Comparison of ENCODE assay signal across 10 mouse cellular contexts in genomic region chr11:69119446-69120155, GRCm38 (mm10). TPM values are rescaled to one million over a fixed set of nuclear protein-coding genes. Genes with fewer than 3 reads are reported as not detected.
DNase-seq lines count a peak whose midpoint lies in the region; ATAC-seq and TF ChIP-seq lines count a peak whose summit lies in the region.
"Had no signal": no experiment of that assay in that cellular context is flagged by ENCODE, and none has a peak within 500 bp of the region (broad histone marks: within the 10 kb centered on the region; RNA-seq: fewer than 3 reads in every experiment).

No protein-coding gene starts in this region.

- no peak overlapping the region for H3K27ac ChIP-seq in neural tube, embryonic 11.5 days (ENCODE audit: low read depth, low read length)
- H3K27ac ChIP-seq in limb, embryonic 15.5 days, result no peak overlapping the region
- no peak overlapping the region for H3K27ac ChIP-seq in stomach, embryonic 16.5 days (ENCODE audit: low read length)
- no peak overlapping the region for H3K27ac ChIP-seq in cerebellum, adult 2 months (ENCODE audit: insufficient read depth, low read length)

- H3K9ac ChIP-seq in neural tube, embryonic 11.5 days (ENCODE audit: low read length), result no peak overlapping the region
- no peak overlapping the region for H3K9ac ChIP-seq in limb, embryonic 15.5 days
- peak overlapping the region; percentile 65; the same call in 1 of the 2 replicates for H3K9ac ChIP-seq in stomach, embryonic 16.5 days (ENCODE audit: low read length)

- no peaks in the 10 kb centered on the region for H3K36me3 ChIP-seq in neural tube, embryonic 11.5 days (ENCODE audit: control insufficient read depth, insufficient read depth, low read length)
- no peaks in the 10 kb centered on the region for H3K36me3 ChIP-seq in limb, embryonic 15.5 days
- H3K36me3 ChIP-seq in stomach, embryonic 16.5 days (ENCODE audit: control insufficient read depth, insufficient read depth, low read length), result no peaks in the 10 kb centered on the region

- TF ChIP-seq POLR2A in cerebellum, adult 2 months (IDR thresholded peaks at IDR 0.05; ENCODE audit: borderline replicate concordance, insufficient read depth, low read length), result no peak

- H3K4me1 ChIP-seq in neural tube, embryonic 11.5 days (ENCODE audit: control insufficient read depth, insufficient read depth, low read length), result peaks cover 16% of the 10 kb centered on the region
- H3K4me1 ChIP-seq in limb, embryonic 15.5 days, result peaks cover 49% of the 10 kb centered on the region
- H3K4me1 ChIP-seq in stomach, embryonic 16.5 days (ENCODE audit: control insufficient read depth, insufficient read depth, low read length), result peaks cover 21% of the 10 kb centered on the region
- no peaks in the 10 kb centered on the region for H3K4me1 ChIP-seq in cerebellum, adult 2 months (ENCODE audit: control insufficient read depth, insufficient read depth, low read length)

- H3K4me2 ChIP-seq in neural tube, embryonic 11.5 days (ENCODE audit: low read depth), result peak overlapping the region; percentile 90
- peak overlapping the region; percentile 97 for H3K4me2 ChIP-seq in limb, embryonic 15.5 days
- peak overlapping the region; percentile 95 for H3K4me2 ChIP-seq in stomach, embryonic 16.5 days (ENCODE audit: low read depth, low read length)

- 17% methylated on average over 14 of the region's 14 CpGs for WGBS in neural tube, embryonic 11.5 days
- WGBS in limb, embryonic 15.5 days, result 34% methylated on average over 14 of the region's 14 CpGs
- 49% methylated on average over 14 of the region's 14 CpGs for WGBS in stomach, embryonic 16.5 days
- 72% methylated on average over 14 of the region's 14 CpGs for WGBS in cerebellum, adult 2 months

- no peak for ATAC-seq in neural tube, embryonic 11.5 days (ENCODE audit: insufficient read depth, low FRiP score, low TSS enrichment)
- ATAC-seq in limb, embryonic 15.5 days (ENCODE audit: insufficient number of reproducible peaks, low FRiP score, low TSS enrichment, low read depth), result no peak
- no peak for ATAC-seq in stomach, embryonic 16.5 days (ENCODE audit: insufficient read depth, low FRiP score)
- ATAC-seq: activated CD4-positive, CD25-positive, alpha-beta regulatory T cell, adult 4 months had no signal

- TF ChIP-seq CTCF in cerebellum, adult 2 months (IDR thresholded peaks at IDR 0.05; ENCODE audit: borderline replicate concordance, insufficient read depth, low read depth, low read length), result no peak

- no peaks in the 10 kb centered on the region for H3K9me3 ChIP-seq in neural tube, embryonic 11.5 days (ENCODE audit: control insufficient read depth, low read length)
- no peaks in the 10 kb centered on the region for H3K9me3 ChIP-seq in limb, embryonic 15.5 days
- no peaks in the 10 kb centered on the region for H3K9me3 ChIP-seq in stomach, embryonic 16.5 days (replicated peaks; ENCODE audit: control insufficient read depth, low read length)

- peak; percentile 57 for DNase-seq in cerebellum, adult 9-10 months
- DNase-seq in cerebellum, postnatal 14 days, result no peak
- DNase-seq in neural tube, embryonic 11.5 days (ENCODE audit: low spot score), result no peak
- DNase-seq in neural tube, embryonic 10.5 days (ENCODE audit: extremely low spot score, low spot score), result no peak
- no peak for DNase-seq in cerebellum, adult 2 months
- no peak for DNase-seq in urinary bladder, postnatal 25 days (ENCODE audit: low spot score)
- DNase-seq: kidney, postnatal 10 days had no signal

- peak overlapping the region; percentile 32 for H3K4me3 ChIP-seq in neural tube, embryonic 11.5 days (ENCODE audit: low read depth, low read length)
- peak overlapping the region; percentile 82 for H3K4me3 ChIP-seq in limb, embryonic 15.5 days
- peak overlapping the region; percentile 57 for H3K4me3 ChIP-seq in stomach, embryonic 16.5 days (replicated peaks; ENCODE audit: low read length)
- H3K4me3 ChIP-seq in cerebellum, adult 2 months (replicated peaks; ENCODE audit: insufficient read depth, low read depth, low read length), result no peak overlapping the region

- H3K27me3 ChIP-seq in neural tube, embryonic 11.5 days (ENCODE audit: control insufficient read depth, insufficient read depth, low read length), result peaks cover 18% of the 10 kb centered on the region
- 0 out of 2 replicates have a peak, but pooled peaks cover 2% of the 10 kb centered on the region for H3K27me3 ChIP-seq in limb, embryonic 15.5 days
- no peaks in the 10 kb centered on the region for H3K27me3 ChIP-seq in stomach, embryonic 16.5 days (ENCODE audit: control insufficient read depth, insufficient read depth, low read length)
- H3K27me3 ChIP-seq in cerebellum, adult 2 months (ENCODE audit: control insufficient read depth, insufficient read depth, low read length), result no peaks in the 10 kb centered on the region

RNA-seq across cellular contexts. Expression of gene Hes7, which starts 0.6 kb away (rescaled TPM):
- polyA plus RNA-seq in neural tube, embryonic 11.5 days (2014; fragmentation: Nextera tagmentation; extraction: Ambion mirVana), result 0.33 TPM in 1 of 2 replicates, not detected in the other
- polyA plus RNA-seq in limb, embryonic 15.5 days (2015; fragmentation: Nextera tagmentation; extraction: Ambion mirVana), result 0.58 and 0.68 TPM in 2 replicates
- 0.40 and 0.69 TPM in 2 replicates for polyA plus RNA-seq in stomach, embryonic 16.5 days (2015; fragmentation: Nextera tagmentation; extraction: Ambion mirVana)
- 0.44 and 0.59 TPM in 2 replicates for polyA plus RNA-seq in cerebellum, adult 2 months (2012; rRNA removed)
- polyA plus RNA-seq: activated CD4-positive, CD25-positive, alpha-beta regulatory T cell, adult 4 months had no signal

RNA-seq across cellular contexts. Expression of gene 9130213A22Rik, which starts 2.8 kb away (rescaled TPM):
- polyA plus RNA-seq in neural tube, embryonic 11.5 days (2014; fragmentation: Nextera tagmentation; extraction: Ambion mirVana), result 0.24 TPM in 1 of 2 replicates, not detected in the other
- polyA plus RNA-seq in limb, embryonic 15.5 days (2015; fragmentation: Nextera tagmentation; extraction: Ambion mirVana), result 0.40 and 0.49 TPM in 2 replicates
- polyA plus RNA-seq in stomach, embryonic 16.5 days (2015; fragmentation: Nextera tagmentation; extraction: Ambion mirVana), result 0.27 and 0.61 TPM in 2 replicates
- 1.3 and 1.4 TPM in 2 replicates for polyA plus RNA-seq in cerebellum, adult 2 months (2012; rRNA removed)
- polyA plus RNA-seq: activated CD4-positive, CD25-positive, alpha-beta regulatory T cell, adult 4 months had no signal

RNA-seq across cellular contexts. Expression of gene Aloxe3, which starts 6.1 kb away (rescaled TPM):
- polyA plus RNA-seq in neural tube, embryonic 11.5 days (2014; fragmentation: Nextera tagmentation; extraction: Ambion mirVana), result 0.08 and 0.66 TPM in 2 replicates
- polyA plus RNA-seq in limb, embryonic 15.5 days (2015; fragmentation: Nextera tagmentation; extraction: Ambion mirVana), result 11.7 and 14.9 TPM in 2 replicates
- polyA plus RNA-seq in stomach, embryonic 16.5 days (2015; fragmentation: Nextera tagmentation; extraction: Ambion mirVana), result 2.0 and 5.4 TPM in 2 replicates
- polyA plus RNA-seq in cerebellum, adult 2 months (2012; rRNA removed), result 10.8 and 16.0 TPM in 2 replicates

RNA-seq across cellular contexts. Expression of gene Per1, which starts 24.6 kb away (rescaled TPM):
- 10.7 and 10.9 TPM in 2 replicates for polyA plus RNA-seq in neural tube, embryonic 11.5 days (2014; fragmentation: Nextera tagmentation; extraction: Ambion mirVana)
- 24.3 and 28.9 TPM in 2 replicates for polyA plus RNA-seq in limb, embryonic 15.5 days (2015; fragmentation: Nextera tagmentation; extraction: Ambion mirVana)
- polyA plus RNA-seq in stomach, embryonic 16.5 days (2015; fragmentation: Nextera tagmentation; extraction: Ambion mirVana), result 21.8 and 22.3 TPM in 2 replicates
- 34.4 and 37.2 TPM in 2 replicates for polyA plus RNA-seq in cerebellum, adult 2 months (2012; rRNA removed)

RNA-seq across cellular contexts. Expression of gene Vamp2, which starts 31.3 kb away (rescaled TPM):
- polyA plus RNA-seq in neural tube, embryonic 11.5 days (2014; fragmentation: Nextera tagmentation; extraction: Ambion mirVana), result 112 TPM in 2 replicates
- 95.0 and 103 TPM in 2 replicates for polyA plus RNA-seq in limb, embryonic 15.5 days (2015; fragmentation: Nextera tagmentation; extraction: Ambion mirVana)
- 79.9 and 88.5 TPM in 2 replicates for polyA plus RNA-seq in stomach, embryonic 16.5 days (2015; fragmentation: Nextera tagmentation; extraction: Ambion mirVana)
- polyA plus RNA-seq in cerebellum, adult 2 months (2012; rRNA removed), result 672 and 700 TPM in 2 replicates
